Mouse (Mus musculus) cerebellum, postnatal 14 days (tissue): Measurements from ENCODE around the gene Sbno1.

Experiments used
- DNase-seq, 2 experiments: peaks; one replicate each; pipeline ENCODE4 v3.0.0; 2021; ENCODE audit warnings: mixed read lengths in 2 of 2

Sbno1 gene

GRCm38 (mm10) chr5:124327510-124328364 is 98.1 kb downstream of the Sbno1 start, which contains the start of the genes Mphosph9 and 2810006K23Rik:
Gene Mphosph9, minus strand, starts transcription at chr5:124327972.
Gene 2810006K23Rik, plus strand, starts transcription at chr5:124328089.
- DNase-seq = peak; percentile 100

DNA sequence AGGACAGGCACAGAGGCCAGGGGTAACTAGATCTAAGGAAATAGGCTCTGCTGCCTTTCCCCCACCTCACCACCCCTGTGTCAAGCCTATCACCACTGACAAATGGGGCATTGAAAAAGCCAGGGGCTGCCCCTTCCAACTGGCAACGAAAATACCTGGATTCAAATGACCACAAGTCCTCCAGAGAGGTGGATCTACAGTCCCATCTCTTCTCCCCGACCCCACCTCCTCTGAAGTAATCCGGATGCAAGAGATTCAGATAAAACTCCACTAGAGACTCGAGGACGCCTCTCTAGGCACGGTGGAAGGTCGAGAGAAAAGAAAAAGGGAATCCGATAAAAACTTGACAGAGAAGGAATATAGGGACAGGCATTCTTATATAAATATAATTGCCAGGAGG is 99.0 kb downstream of the Sbno1 start:
- DNase-seq = peak; percentile 20 to 45
